Mouse (Mus musculus): ENCODE measurements around the gene Mxi1. TPM values are rescaled to one million over a fixed set of nuclear protein-coding genes. Genes with fewer than 3 reads are reported as not detected.

Gene Mxi1
- polyA plus RNA-seq, 1 experiment from 2014 or later = 37.2 TPM

GRCm38 (mm10) chr19:53414650-53415049, 104.3 kb downstream of the Mxi1 start:
- Histone ChIP-seq H3K27me3 (ENCODE audit: control insufficient read depth, insufficient read depth, low read depth, low read length) (no peaks in the 10 kb centered on the region), H3K4me1 (ENCODE audit: control insufficient read depth, insufficient read depth, low read length) (no peaks in the 10 kb centered on the region), H3K4me3 (ENCODE audit: low read depth, low read length) (no peak overlapping the region), H3K27ac (ENCODE audit: low read length) (no peak overlapping the region), H3K9me3 (replicated peaks; ENCODE audit: control insufficient read depth, low read length, poor library complexity, severe bottlenecking) (no peaks in the 10 kb centered on the region), H3K9ac (ENCODE audit: low read depth, low read length) (no peak overlapping the region), H3K36me3 (ENCODE audit: control insufficient read depth, insufficient read depth, low read length) (no peaks in the 10 kb centered on the region), H3K4me2 (ENCODE audit: low read length) (no peak overlapping the region)
- ATAC-seq = no peak
- 87% methylated on average over 11 of the region's 11 CpGs for WGBS

- H3K9ac ChIP-seq (ENCODE audit: low read depth, low read length) = no peak overlapping the region
- no peaks in the 10 kb centered on the region for H3K36me3 ChIP-seq (ENCODE audit: control insufficient read depth, insufficient read depth, low read length)
- H3K4me1 ChIP-seq (ENCODE audit: control insufficient read depth, insufficient read depth, low read length) = no peaks in the 10 kb centered on the region
- ATAC-seq = no peak
- no peaks in the 10 kb centered on the region for H3K9me3 ChIP-seq (replicated peaks; ENCODE audit: control insufficient read depth, low read length, poor library complexity, severe bottlenecking)
- H3K4me3 ChIP-seq (ENCODE audit: low read depth, low read length) = no peak overlapping the region
- no peaks in the 10 kb centered on the region for H3K27me3 ChIP-seq (ENCODE audit: control insufficient read depth, insufficient read depth, low read depth, low read length)
- WGBS = 83% methylated on average over 17 of the region's 17 CpGs
- H3K27ac ChIP-seq (ENCODE audit: low read length) = no peak overlapping the region
- no peak overlapping the region for H3K4me2 ChIP-seq (ENCODE audit: low read length)
Observed at GRCm38 (mm10) chr19:53415198-53415597, 104.9 kb downstream of the Mxi1 start.

GRCm38 (mm10) chr19:53419834-53420233, 109.5 kb downstream of the Mxi1 start:
- Histone ChIP-seq H3K9me3 (replicated peaks; ENCODE audit: control insufficient read depth, low read length, poor library complexity, severe bottlenecking) (no peaks in the 10 kb centered on the region), H3K9ac (ENCODE audit: low read depth, low read length) (no peak overlapping the region), H3K4me3 (ENCODE audit: low read depth, low read length) (no peak overlapping the region), H3K27ac (ENCODE audit: low read length) (no peak overlapping the region), H3K4me1 (ENCODE audit: control insufficient read depth, insufficient read depth, low read length) (peaks cover 7% of the 10 kb centered on the region; the same call in 1 of the 2 replicates), H3K4me2 (ENCODE audit: low read length) (no peak overlapping the region), H3K27me3 (ENCODE audit: control insufficient read depth, insufficient read depth, low read depth, low read length) (no peaks in the 10 kb centered on the region; the same call in 1 of the 2 replicates), H3K36me3 (ENCODE audit: control insufficient read depth, insufficient read depth, low read length) (no peaks in the 10 kb centered on the region)
- WGBS = 49% methylated on average over 5 of the region's 5 CpGs
- no peak for ATAC-seq

- WGBS = 1% methylated on average over 19 of the region's 19 CpGs
- Histone ChIP-seq H3K27me3 (ENCODE audit: control insufficient read depth, insufficient read depth, low read depth, low read length) (no peaks in the 10 kb centered on the region; the same call in 1 of the 2 replicates), H3K9ac (ENCODE audit: low read depth, low read length) (peak overlapping the region; percentile 61), H3K4me1 (ENCODE audit: control insufficient read depth, insufficient read depth, low read length) (peaks cover 7% of the 10 kb centered on the region; the same call in 1 of the 2 replicates), H3K4me2 (ENCODE audit: low read length) (peak overlapping the region; percentile 95), H3K27ac (ENCODE audit: low read length) (peak overlapping the region; percentile 68), H3K36me3 (ENCODE audit: control insufficient read depth, insufficient read depth, low read length) (no peaks in the 10 kb centered on the region), H3K4me3 (ENCODE audit: low read depth, low read length) (peak overlapping the region; percentile 50), H3K9me3 (replicated peaks; ENCODE audit: control insufficient read depth, low read length, poor library complexity, severe bottlenecking) (no peaks in the 10 kb centered on the region)
- ATAC-seq = peak; percentile 96
Observed at GRCm38 (mm10) chr19:53420924-53421582, 110.7 kb downstream of the Mxi1 start.

GRCm38 (mm10) chr19:53421583-53422188, 111.4 kb downstream of the Mxi1 start:
- H3K27ac ChIP-seq (ENCODE audit: low read length) = peak overlapping the region; percentile 4; the same call in 1 of the 2 replicates
- H3K4me2 ChIP-seq (ENCODE audit: low read length) = peak overlapping the region; percentile 95
- WGBS = 1% methylated on average over 6 of the region's 6 CpGs
- H3K27me3 ChIP-seq (ENCODE audit: control insufficient read depth, insufficient read depth, low read depth, low read length) = no peaks in the 10 kb centered on the region; the same call in 1 of the 2 replicates
- no peaks in the 10 kb centered on the region for H3K36me3 ChIP-seq (ENCODE audit: control insufficient read depth, insufficient read depth, low read length)
- H3K9me3 ChIP-seq (replicated peaks; ENCODE audit: control insufficient read depth, low read length, poor library complexity, severe bottlenecking) = no peaks in the 10 kb centered on the region
- H3K4me3 ChIP-seq (ENCODE audit: low read depth, low read length) = peak overlapping the region; percentile 50
- H3K4me1 ChIP-seq (ENCODE audit: control insufficient read depth, insufficient read depth, low read length) = peaks cover 7% of the 10 kb centered on the region; the same call in 1 of the 2 replicates
- H3K9ac ChIP-seq (ENCODE audit: low read depth, low read length) = no peak overlapping the region
- peak; percentile 26 for ATAC-seq

GRCm38 (mm10) chr19:53422358-53423308, 112.3 kb downstream of the Mxi1 start:
- Histone ChIP-seq H3K9me3 (replicated peaks; ENCODE audit: control insufficient read depth, low read length, poor library complexity, severe bottlenecking) (no peaks in the 10 kb centered on the region), H3K36me3 (ENCODE audit: control insufficient read depth, insufficient read depth, low read length) (no peaks in the 10 kb centered on the region), H3K9ac (ENCODE audit: low read depth, low read length) (no peak overlapping the region), H3K27me3 (ENCODE audit: control insufficient read depth, insufficient read depth, low read depth, low read length) (no peaks in the 10 kb centered on the region; the same call in 1 of the 2 replicates), H3K4me3 (ENCODE audit: low read depth, low read length) (no peak overlapping the region), H3K4me1 (ENCODE audit: control insufficient read depth, insufficient read depth, low read length) (peaks cover 7% of the 10 kb centered on the region; the same call in 1 of the 2 replicates), H3K27ac (ENCODE audit: low read length) (no peak overlapping the region), H3K4me2 (ENCODE audit: low read length) (no peak overlapping the region)
- WGBS = 77% methylated on average over 18 of the region's 18 CpGs
- no peak for ATAC-seq

- no peak for ATAC-seq
- Histone ChIP-seq H3K9me3 (replicated peaks; ENCODE audit: control insufficient read depth, low read length, poor library complexity, severe bottlenecking) (no peaks in the 10 kb centered on the region), H3K4me3 (ENCODE audit: low read depth, low read length) (no peak overlapping the region), H3K4me1 (ENCODE audit: control insufficient read depth, insufficient read depth, low read length) (peaks cover 7% of the 10 kb centered on the region; the same call in 1 of the 2 replicates), H3K36me3 (ENCODE audit: control insufficient read depth, insufficient read depth, low read length) (no peaks in the 10 kb centered on the region), H3K9ac (ENCODE audit: low read depth, low read length) (no peak overlapping the region), H3K27ac (ENCODE audit: low read length) (no peak overlapping the region), H3K4me2 (ENCODE audit: low read length) (no peak overlapping the region), H3K27me3 (ENCODE audit: control insufficient read depth, insufficient read depth, low read depth, low read length) (no peaks in the 10 kb centered on the region; the same call in 1 of the 2 replicates)
- 35% methylated on average over 16 of the region's 19 CpGs for WGBS
Observed at GRCm38 (mm10) chr19:53423341-53423753, 113.0 kb downstream of the Mxi1 start.

- Histone ChIP-seq H3K36me3 (ENCODE audit: control insufficient read depth, insufficient read depth, low read length) (no peaks in the 10 kb centered on the region), H3K4me2 (ENCODE audit: low read length) (no peak overlapping the region), H3K9ac (ENCODE audit: low read depth, low read length) (no peak overlapping the region), H3K27ac (ENCODE audit: low read length) (no peak overlapping the region), H3K27me3 (ENCODE audit: control insufficient read depth, insufficient read depth, low read depth, low read length) (no peaks in the 10 kb centered on the region; the same call in 1 of the 2 replicates), H3K4me1 (ENCODE audit: control insufficient read depth, insufficient read depth, low read length) (peaks cover 7% of the 10 kb centered on the region; the same call in 1 of the 2 replicates), H3K4me3 (ENCODE audit: low read depth, low read length) (no peak overlapping the region), H3K9me3 (replicated peaks; ENCODE audit: control insufficient read depth, low read length, poor library complexity, severe bottlenecking) (no peaks in the 10 kb centered on the region)
- 72% methylated on average over 17 of the region's 17 CpGs for WGBS
- ATAC-seq = no peak
Observed at GRCm38 (mm10) chr19:53423816-53424465, 113.6 kb downstream of the Mxi1 start.

All from midbrain, embryonic 16.5 days (tissue).